Mouse (Mus musculus) ovary, postnatal 36 days (tissue): ENCODE results near the gene Col18a1.
A peak's percentile ranks its signal among the peaks of the same experiment; 100 is the strongest.
"Not testable (repeated sequence)": the region's sequence is repeated elsewhere in the genome, so short reads cannot be mapped to it uniquely, and the experiment has no call there.

Experiments
- DNase-seq: peaks from one replicate; pipeline ENCODE4 v3.0.0; 2022; ENCODE audit warnings: low spot score, mixed read lengths

Gene Col18a1

GRCm38 (mm10) chr10:77135274-77135829 lies 31.0 kb downstream of the Col18a1 start:
- DNase-seq, result no peak

DNA sequence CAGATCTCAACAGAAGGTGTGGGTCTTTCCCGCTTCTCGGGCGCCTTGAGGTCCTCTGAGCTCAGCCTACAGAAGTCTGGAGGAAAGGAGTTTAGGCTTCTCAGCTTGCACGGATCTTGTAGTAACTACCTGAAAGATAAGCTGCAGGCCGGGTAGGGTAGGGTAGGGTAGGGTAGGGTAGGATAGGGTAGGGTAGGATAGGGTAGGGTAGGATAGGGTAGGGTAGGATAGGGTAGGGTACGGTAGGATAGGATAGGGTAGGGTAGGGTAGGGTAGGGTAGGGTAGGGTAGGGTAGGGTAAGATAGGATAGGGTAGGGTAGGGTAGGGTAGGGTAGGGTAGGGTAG lies 31.6 kb downstream of the Col18a1 start:
- DNase-seq, result not testable (repeated sequence)

GRCm38 (mm10) chr10:77133951-77134806 lies 32.2 kb downstream of the Col18a1 start:
- no peak for DNase-seq

- no peak for DNase-seq
Observed at GRCm38 (mm10) chr10:77132118-77132517, 34.2 kb downstream of the Col18a1 start.

DNA sequence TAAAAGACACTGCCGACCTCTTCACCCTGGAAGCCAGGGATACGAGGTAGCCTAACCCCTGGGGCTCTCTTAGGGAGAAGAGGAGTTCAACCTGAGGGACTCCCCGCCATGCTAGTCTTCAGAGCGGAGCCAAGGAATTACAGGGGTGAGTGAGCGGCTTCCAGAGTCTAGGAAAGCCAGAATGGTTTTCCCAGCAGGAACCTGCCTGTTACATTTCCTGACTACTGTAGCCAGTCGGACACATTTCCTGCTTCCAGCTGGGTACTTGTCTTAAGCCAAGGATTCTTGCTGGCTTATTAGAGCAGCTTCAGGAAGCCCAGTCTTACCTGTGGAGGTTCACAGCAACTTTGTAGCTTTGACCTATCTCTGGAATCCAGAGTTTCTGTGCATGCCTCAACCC lies 34.8 kb downstream of the Col18a1 start:
- no peak for DNase-seq

DNA sequence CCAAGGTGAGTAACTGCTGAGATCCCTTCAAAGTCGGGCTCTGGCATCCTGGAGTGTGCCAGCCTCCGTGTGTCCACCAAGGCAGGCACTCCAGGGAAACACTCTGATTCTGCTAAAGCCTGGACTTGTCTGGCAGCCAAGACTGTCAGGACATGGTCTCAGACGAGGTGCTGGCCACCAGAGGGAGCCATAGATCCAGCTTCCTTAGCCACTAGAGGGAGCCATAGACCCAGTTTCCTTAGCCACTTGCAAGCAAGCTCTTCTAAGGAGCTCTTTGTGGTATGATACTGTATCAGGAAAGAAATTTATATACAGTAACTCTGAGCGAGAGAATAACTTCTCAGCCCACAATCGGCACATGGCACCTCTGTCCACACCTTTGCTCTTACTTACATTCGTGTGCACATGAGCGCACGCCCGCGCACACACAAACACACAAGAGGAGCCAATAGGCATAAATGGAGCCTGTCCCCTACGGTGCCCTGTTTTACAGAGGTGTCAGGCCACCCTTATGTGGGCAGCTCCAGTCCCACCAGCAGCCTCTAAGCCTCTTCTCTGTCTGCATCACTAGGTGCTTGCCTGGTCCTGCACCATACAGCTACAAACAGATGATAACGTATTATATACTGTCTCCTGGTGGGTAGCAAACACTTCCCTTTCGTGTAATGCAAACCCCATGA lies 35.6 kb downstream of the Col18a1 start:
- DNase-seq, result peak; percentile 88

GRCm38 (mm10) chr10:77129637-77130410 lies 36.5 kb downstream of the Col18a1 start:
- DNase-seq, result no peak

DNA sequence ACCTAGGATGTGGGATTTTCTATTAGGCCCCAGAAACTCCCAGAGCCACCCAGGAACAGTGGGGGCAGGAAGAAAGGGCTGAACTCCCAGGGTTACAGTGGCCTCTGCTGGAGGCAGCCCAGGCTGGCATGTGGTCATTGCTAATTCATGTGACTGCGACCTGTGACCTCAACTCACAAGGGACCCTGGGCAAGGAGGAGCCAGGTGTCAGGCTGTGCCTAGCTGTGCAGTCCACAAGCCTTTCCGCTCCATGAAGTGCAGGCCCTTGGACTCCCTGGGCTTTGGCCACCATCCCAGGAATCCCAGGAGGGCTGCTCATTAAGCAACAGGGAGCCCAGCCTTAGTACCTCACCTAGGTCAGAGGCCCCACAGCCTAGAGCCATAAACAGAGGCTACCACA lies 38.4 kb downstream of the Col18a1 start:
- no peak for DNase-seq

GRCm38 (mm10) chr10:77126590-77126989 lies 39.8 kb downstream of the Col18a1 start:
- no peak for DNase-seq

- no peak for DNase-seq
Observed at GRCm38 (mm10) chr10:77125078-77125731, 41.1 kb downstream of the Col18a1 start.

- no peak for DNase-seq
Observed at GRCm38 (mm10) chr10:77123953-77124352, 42.4 kb downstream of the Col18a1 start.

DNA sequence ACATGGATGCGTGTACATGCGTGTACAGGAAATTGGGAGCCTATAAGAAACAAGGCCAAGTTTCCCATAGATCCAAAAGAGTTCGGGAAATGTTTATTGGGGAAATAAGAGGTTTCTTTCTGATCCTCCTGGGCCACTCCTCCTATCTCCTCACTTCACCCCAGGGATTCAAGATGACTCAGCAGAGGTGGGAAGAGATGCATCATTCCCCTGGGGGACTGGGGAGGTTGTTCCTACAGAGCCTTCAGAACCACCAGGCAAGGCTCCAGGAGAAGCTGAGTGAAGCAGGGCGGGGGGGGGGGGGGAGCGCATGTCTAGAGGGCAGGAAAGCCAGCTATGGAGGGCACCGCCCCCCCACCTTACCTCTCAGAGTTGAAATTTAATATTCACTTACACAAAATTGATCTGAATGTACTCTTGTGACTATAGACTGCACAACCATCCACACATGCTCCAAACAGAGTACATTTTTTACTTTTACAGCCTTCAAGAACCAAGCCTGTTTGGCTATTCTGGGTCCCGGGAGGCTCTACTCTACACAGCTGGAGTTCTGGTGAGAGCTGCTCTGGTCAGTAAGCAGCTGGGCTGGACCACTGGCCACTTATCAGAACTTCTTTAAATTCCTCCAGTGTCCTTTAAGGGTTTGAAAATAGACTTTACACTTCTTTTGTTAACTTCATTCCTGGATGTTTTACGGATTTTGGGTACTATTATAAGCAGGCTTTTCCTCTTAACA lies 44.9 kb downstream of the Col18a1 start:
- no peak for DNase-seq

GRCm38 (mm10) chr10:77120501-77120900 lies 45.8 kb downstream of the Col18a1 start:
- DNase-seq, result no peak

- DNase-seq, result no peak
Observed at GRCm38 (mm10) chr10:77119437-77119836, 46.9 kb downstream of the Col18a1 start.

DNA sequence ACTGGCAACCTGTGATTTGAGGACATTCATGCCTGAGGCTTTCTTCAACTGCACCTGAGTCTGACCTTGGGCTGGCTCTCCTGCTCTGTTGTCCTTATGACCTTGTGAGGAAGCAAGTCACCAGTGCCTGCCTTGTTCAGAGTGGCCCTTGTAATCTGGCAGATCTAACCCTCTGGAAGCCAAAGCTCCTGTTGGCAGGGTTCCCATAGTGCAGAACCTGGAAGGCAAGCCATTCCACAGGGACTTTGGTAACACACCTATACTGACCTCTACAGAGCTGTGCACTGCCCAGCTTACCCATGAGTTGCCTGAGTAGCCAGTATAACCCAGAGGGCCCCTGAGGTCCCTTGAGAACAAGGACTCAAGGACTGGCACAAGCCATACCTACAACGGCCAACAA lies 48.0 kb downstream of the Col18a1 start:
- no peak for DNase-seq

GRCm38 (mm10) chr10:77116537-77117455 lies 49.6 kb downstream of the Col18a1 start:
- DNase-seq, result no peak

DNA sequence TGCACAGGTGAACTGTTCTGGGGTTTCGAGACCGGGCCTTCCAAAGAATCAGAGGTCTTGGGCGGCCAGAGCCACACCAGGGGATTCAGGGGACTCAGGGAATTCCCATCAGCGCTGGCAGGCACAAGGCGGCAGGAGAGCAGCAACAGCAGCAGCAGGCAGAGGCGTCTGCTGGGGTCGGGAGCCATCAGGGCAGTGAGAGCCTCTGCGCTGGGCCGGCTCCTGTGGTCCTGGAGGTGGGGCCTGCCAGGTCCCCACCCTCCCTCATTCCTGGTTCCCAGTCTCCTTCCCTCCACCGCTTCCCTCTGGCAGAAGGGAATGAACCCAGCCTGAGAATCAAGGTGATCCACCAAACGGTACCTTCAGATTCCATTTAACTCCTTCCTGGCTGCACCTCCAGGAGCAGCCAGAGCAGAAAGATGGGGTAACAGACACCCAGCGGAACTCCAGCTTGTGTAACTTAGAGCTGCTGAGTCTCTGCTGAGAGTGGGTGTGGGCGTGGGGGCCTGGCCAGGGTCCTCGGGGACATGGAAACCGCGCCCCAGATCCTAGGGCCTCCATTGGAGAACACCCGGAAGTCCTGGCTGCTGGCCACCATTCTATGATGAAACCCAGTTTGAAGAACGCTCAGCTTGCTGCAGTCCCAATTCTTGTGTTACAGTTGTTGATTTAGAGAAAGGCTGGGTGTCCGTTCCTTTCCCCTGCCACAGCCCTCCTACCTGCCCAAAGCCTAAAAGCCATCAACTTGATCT lies 52.7 kb downstream of the Col18a1 start:
- DNase-seq, result peak; percentile 51

DNA sequence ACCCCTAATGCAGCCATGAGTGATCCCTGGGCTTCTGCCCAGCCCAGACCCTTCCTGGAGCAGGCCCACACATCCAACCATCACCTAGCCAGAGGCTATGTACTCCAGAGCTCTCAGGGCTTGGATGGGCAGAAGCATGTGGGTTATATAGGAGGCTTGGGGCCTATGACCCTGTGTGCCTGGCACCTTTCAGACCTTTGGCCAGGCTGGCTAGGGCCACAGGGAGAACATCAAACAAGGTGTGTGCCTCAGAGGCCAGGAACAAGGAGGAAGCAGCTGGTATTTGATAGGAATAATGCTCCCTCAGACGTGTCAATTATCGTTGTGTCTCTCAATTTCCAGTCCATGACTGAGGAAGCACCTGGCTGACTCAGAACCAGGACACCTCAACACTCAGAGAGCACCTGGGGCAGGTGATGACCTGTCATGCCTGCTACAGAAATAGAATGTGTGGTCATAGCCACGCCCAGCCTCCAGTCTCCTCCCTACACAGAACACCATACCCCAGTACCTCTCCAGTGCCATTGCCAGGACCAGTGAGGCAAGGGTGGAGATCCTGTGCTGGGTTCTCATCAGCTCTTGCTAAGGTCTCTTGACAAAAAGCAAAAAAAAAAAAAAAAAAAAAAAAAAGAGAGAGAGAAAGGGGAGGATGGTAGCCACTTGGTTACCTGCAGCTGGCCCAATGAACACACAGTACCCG lies 54.6 kb downstream of the Col18a1 start:
- no peak for DNase-seq

- no peak for DNase-seq
Observed at GRCm38 (mm10) chr10:77110843-77111242, 55.5 kb downstream of the Col18a1 start.
